Mouse (Mus musculus): ENCODE data around the gene Blvrb. TPM values are rescaled to one million over a fixed set of nuclear protein-coding genes. Genes with fewer than 3 reads are reported as not detected.

Blvrb gene
- total RNA-seq, 1 experiment from 2014 or later: 49.1 TPM

DNA sequence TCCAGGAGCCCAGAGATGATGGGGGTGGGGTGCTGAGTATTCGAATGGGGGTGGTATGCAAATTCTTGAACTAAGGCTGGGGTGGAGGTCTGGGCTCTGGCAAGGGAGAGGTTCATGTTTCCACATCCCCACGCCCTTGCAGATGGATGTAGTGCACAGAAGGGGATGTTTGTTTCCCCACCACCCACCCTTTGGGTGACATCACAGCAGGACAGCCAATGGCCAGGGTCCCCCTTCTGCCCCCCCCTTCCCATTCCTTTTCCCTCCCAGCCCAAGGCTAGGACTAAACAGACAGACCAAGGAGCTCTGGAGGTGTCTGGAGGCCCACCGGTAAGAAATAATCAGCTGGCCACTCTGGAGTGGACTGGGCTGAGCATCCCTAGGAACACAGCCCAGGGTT is 51.3 kb downstream of the Blvrb start, which contains the start of gene Prx:
Gene Prx, plus strand, starts transcription at position 289 of the 400 bp plus-strand sequence.
- ATAC-seq (replicated peaks; ENCODE audit: insufficient number of reproducible peaks, low FRiP score, low TSS enrichment, poor library complexity, severe bottlenecking): no peak

DNA sequence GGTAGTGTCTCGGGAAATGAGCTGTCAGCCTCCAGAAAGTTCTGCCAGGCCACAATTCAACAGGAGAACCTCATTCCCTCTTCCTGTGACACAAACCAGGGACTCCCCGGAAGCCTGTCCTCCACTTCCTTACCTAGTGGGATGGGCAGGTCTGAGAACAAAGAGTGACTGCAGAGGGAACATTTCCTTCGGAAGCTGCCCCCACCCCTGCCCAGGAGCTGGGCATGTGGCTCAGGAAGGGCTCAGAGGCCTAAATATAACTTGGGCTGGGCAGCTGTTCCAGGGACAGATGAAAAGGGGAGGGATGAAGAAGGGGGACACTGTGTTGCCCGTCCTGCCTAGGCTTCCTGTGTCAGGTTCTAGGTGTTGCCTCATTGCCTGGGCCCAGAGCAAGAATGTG is 53.8 kb downstream of the Blvrb start:
- ATAC-seq (replicated peaks; ENCODE audit: insufficient number of reproducible peaks, low FRiP score, low TSS enrichment, poor library complexity, severe bottlenecking): no peak

DNA sequence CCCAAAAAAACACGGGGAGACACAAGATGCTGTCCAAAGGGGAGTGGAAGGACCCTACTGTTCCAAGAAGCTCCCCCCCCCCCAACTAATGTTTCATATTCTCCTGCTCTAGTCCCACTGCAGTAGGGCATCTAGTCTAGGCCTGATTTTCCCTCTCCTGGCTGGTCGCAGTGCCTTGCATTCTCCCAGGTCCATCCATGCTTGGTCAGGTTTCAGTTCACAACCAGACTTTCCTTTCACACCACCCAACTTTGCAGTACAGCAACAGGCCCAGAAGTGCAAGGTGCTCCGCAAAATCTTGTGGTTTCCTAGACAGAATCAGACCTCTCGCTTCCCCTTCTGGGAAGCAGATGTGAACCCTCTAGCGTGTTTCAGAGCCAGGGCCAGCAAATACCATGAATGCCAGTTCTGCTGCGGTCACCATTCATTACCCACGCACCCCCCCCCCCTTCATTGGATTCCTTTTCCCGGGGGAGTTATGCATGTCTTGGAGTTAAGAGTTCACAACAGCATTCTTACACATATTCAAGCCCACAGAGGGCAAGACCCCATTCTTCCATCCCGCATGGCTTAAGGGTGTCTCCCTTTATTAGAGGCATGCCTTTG is 59.1 kb downstream of the Blvrb start:
- peak; percentile 40; the same call in 1 of the 2 replicates for ATAC-seq (replicated peaks; ENCODE audit: insufficient number of reproducible peaks, low FRiP score, low TSS enrichment, poor library complexity, severe bottlenecking)

DNA sequence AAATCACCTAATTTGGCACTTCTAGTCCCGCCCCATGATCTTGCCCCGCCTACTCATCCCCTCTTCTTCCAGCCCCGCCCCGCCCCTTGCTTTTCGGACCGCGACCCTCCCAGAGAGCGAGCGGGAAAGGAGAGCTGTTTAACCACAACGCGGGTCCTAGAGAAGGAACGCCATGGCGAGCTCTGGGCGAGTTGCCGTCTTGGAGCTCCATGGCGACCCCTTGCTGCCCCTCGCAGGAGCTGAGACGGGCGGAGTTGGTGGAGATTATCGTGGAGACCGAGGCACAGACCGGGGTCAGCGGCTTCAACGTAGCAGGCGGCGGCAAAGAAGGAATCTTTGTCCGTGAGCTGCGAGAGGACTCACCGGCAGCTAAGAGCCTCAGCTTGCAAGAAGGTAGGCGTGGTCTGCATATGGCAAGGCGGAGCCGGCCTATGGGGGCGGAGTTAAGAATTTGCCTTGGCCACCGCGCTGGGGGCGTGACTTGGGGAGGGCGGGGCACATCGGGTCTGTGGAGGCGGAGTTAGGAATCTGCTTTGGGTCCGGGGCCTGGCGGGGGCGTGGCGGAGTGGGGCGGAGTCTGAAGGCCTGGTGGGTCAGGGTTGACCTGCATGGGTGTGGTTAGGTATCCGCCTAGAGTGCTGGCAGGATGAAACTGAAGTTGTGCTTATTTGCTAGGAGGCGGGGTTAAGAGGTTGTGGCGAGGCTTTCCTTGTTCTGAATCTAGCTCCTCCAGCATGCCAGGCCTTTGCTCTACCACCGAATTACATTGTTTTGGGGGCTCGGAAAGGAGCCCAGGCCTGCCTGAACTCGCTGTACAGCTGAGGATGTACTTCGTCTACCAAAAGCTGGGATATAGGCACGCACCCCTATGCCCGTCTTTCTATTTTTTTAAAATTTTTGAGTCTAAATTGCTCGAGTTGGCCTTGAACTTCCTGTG is 60.2 kb downstream of the Blvrb start:
- peak; percentile 91 for ATAC-seq (replicated peaks; ENCODE audit: insufficient number of reproducible peaks, low FRiP score, low TSS enrichment, poor library complexity, severe bottlenecking)

- ATAC-seq (replicated peaks; ENCODE audit: insufficient number of reproducible peaks, low FRiP score, low TSS enrichment, poor library complexity, severe bottlenecking): peak; percentile 60
These were observed 60.8 kb downstream of the Blvrb start for GRCm38 (mm10) chr7:27508648-27509005.

DNA sequence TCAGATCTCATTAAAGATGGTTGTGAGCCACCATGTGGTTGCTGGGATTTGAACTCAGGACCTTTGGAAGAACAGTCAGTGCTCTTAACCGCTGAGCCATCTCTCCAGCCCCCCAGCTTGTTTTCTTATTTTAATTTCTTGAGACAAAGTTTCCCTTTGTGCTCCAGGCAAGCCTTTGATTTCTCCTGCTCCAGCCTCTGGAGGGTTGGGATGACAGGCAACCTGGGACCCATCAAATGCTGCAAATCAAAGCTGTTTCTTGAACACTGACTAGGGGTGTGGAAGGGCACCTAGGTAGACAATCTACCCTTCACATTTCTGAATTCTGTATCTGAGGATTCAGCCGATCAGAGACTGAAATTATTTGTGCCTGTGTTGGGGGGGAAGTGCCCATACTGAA is 63.0 kb downstream of the Blvrb start:
- ATAC-seq (replicated peaks; ENCODE audit: insufficient number of reproducible peaks, low FRiP score, low TSS enrichment, poor library complexity, severe bottlenecking): no peak

GRCm38 (mm10) chr7:27514961-27515360 is 67.2 kb downstream of the Blvrb start:
- no peak for ATAC-seq (replicated peaks; ENCODE audit: insufficient number of reproducible peaks, low FRiP score, low TSS enrichment, poor library complexity, severe bottlenecking)

Other genes with a start within 250 kb of the Blvrb start
- gene Itpkc, start 219.3 kb upstream of the Blvrb start, total RNA-seq (2017): 6.7 to 9.7 TPM (median 9.1 TPM) in 3 replicates
- gene Coq8b, start 215.0 kb upstream of the Blvrb start, total RNA-seq (2017): 7.0 to 22.6 TPM (median 19.4 TPM) in 3 replicates
- gene Numbl, start 189.5 kb upstream of the Blvrb start, total RNA-seq (2017): 1.2 to 2.5 TPM (median 2.1 TPM) in 3 replicates
- 0.68 TPM in 1 of 3 replicates, not detected in the others for gene Ltbp4, start 110.3 kb upstream of the Blvrb start, total RNA-seq (2017)
- gene Shkbp1, start 92.0 kb upstream of the Blvrb start, total RNA-seq (2017): 33.3 to 47.0 TPM (median 39.9 TPM) in 3 replicates
- gene Gm20479, start 90.6 kb upstream of the Blvrb start, total RNA-seq (2017): not detected in 3 replicates
- gene Sptbn4, start 292 bp upstream of the Blvrb start, total RNA-seq (2017): not detected in 3 replicates
- 14.3 to 26.8 TPM (median 14.9 TPM) in 3 replicates for gene Sertad3, start 25.8 kb downstream of the Blvrb start, total RNA-seq (2017)
- gene Sertad1, start 38.9 kb downstream of the Blvrb start, total RNA-seq (2017): 14.4 to 44.5 TPM (median 30.3 TPM) in 3 replicates
- 0.19 to 0.53 TPM (median 0.38 TPM) in 3 replicates for gene Prx, start 51.3 kb downstream of the Blvrb start, total RNA-seq (2017)
- not detected in 3 replicates for gene Hipk4, start 75.3 kb downstream of the Blvrb start, total RNA-seq (2017)
- gene Pld3, start 105.2 kb downstream of the Blvrb start, total RNA-seq (2017): 13.7 to 42.8 TPM (median 31.8 TPM) in 3 replicates
- 3.6 to 29.0 TPM (median 10.5 TPM) in 3 replicates for gene 2310022A10Rik, start 105.3 kb downstream of the Blvrb start, total RNA-seq (2017)
- gene Akt2, start 143.6 kb downstream of the Blvrb start, total RNA-seq (2017): 77.2 to 150 TPM (median 108 TPM) in 3 replicates
- not detected in 3 replicates for gene Ttc9b, start 205.9 kb downstream of the Blvrb start, total RNA-seq (2017)
- 3.2 to 18.5 TPM (median 4.4 TPM) in 3 replicates for gene Map3k10, start 226.6 kb downstream of the Blvrb start, total RNA-seq (2017)
- gene Zfp607b, start 241.4 kb downstream of the Blvrb start, total RNA-seq (2017): 0.58 to 1.4 TPM in 2 of 3 replicates, not detected in the other

Measured in monocyte, adult 5-6 weeks (primary cell).